Mouse (Mus musculus) embryonic fibroblast, embryonic 13.5 days (primary cell): ENCODE measurements at regions not wholly inside any gene's neighbourhood (a gene's known extent, or its start where the extent isn't known, plus 50 kb on each side); places are given as distances from the start of the nearest gene placed in this dataset.

Experiments used
- CTCF ChIP-seq: IDR thresholded peaks from 2 replicates; pipeline ENCODE4 v1.5.1; 2011; ENCODE audit warnings: mild to moderate bottlenecking, control low read depth, low read length, moderate library complexity, borderline replicate concordance; ENCODE audit not compliant: insufficient read depth
- POLR2A ChIP-seq: IDR thresholded peaks from 2 replicates; pipeline ENCODE4 v1.6.1; 2011; ENCODE audit warnings: low read depth, mild to moderate bottlenecking, control low read depth, low read length, moderate library complexity

- no peak for TF ChIP-seq CTCF
- TF ChIP-seq POLR2A: no peak
Measured at GRCm38 (mm10) chr8:96393024-96393423, 504.7 kb upstream of the Got2 start.
